Mouse (Mus musculus) induced T-regulatory cell, adult 2 months (primary cell): ENCODE results near the gene Fam207a.

Source experiments
- DNase-seq: peaks from one replicate; pipeline ENCODE4 v3.0.0-alpha.2; 2012; ENCODE audit warnings: low read depth

Fam207a gene

DNA sequence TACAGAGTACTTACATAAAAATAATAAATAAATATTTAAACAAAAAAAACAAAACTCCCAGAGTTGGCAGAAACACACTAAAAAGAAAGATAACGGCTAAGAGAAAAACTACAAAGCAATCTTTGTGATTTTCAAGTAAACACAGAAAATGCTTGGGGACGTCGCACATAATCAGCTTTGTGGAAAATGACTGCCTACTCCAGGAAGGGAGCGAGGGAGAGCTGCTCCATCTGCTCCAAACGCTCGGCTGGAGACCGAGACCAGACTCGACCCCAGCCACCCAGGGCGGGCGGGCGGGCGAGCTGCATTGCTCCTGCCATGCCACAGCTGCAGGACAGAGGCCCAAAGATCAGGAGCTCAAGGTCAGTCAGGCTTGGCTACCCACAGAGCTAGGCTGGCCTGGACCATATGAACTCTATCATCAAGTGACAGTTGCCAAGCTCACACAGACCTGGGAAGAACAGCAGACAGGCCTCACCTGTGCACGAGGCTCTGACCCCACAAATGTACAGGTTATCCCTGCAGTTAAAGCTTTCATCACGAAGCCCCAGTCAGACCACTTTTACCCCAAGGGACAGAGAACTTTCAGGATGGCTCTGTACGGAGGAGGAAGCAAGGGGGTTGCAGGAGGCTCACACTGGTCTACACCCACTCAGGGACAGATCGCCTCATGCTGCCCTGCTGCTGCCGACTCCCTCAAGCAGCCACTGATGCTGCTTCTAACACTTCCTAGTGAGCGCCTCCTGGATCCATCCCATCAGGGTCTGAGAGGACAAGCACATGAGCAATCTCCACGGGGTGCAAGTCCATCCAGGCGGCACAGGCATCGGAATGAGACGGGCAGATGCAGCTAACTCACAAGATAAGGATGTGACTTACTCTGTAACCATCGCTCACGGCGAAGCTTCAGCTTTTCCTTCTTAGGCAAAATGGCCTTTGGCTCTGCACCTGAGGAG, 12.3 kb downstream of the Fam207a start:
- no peak for DNase-seq

DNA sequence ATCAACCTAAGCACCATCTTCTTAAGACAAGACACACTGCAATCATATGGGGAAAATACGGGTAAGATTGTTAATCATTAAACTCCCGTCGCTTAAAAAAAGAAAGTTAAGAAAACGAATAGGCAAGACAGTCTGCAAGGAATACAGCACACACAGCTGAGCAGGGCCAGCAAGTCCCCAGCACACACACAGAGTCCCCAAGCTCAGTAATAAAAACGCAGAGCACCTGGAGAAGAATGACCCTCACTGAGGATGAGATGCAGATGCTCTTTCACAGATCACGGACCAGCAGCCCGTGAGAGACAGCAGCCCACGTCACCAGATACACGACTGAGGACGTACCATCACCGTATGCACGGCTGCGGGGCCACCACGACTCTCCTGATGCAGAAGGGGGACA, 14.9 kb downstream of the Fam207a start:
- DNase-seq = no peak

DNA sequence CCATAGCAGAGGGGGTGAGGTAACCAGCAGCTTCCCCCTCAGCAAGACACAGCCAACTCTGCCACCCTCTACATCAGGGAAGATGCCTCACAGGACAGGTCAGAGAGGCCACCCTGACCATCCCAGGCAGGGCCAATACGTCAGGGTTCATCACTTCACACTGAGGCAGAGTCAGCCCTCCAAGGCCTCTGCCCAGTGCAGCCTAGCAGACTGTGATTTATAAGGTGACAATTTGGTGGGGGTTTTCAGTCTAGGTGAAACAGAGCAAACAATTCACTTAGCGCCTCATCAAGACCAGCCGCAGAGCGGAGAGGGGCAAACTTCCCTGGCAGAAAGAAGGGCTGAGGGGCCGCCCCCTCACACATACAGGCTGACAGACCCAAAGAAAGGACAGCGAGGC, 17.3 kb downstream of the Fam207a start:
- DNase-seq = no peak

DNA sequence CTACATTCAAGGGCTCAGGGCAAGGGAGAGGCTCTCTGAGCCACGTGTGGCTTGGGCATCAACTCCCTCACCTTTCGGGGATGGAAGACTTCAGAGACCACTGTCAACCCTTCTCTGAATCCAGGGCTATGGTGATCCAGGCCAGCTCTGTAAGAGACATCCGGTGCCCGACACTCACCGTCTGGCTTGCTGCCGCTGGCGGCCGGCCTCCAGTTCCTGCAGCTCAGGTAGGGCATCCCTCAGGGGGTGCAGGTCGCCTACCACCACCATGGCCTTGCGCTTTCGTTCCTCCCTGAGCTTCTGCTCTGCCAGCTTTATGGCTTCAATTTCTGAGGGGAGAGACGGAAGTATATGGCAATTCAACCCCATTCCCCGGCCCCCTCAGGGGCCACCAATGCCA, 18.4 kb downstream of the Fam207a start:
- no peak for DNase-seq

DNA sequence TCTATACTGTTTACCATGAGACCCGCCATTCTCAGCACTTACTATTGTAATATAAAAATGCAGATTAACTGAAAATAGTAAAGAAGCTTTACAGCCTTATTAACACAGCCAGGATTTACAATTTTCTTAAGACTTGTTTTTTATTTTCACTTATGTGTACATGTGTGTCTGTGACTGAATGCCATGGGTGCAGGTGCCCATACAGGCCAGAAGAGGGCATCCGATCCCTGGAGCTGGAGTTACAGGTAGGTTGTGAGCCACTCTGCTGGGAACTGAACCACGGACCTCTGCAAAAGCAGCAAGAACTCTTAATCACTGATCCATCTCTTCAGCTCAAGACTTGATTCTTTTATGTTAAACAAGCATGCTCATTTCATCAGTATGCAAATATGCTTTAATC, 22.7 kb downstream of the Fam207a start:
- DNase-seq = no peak

DNA sequence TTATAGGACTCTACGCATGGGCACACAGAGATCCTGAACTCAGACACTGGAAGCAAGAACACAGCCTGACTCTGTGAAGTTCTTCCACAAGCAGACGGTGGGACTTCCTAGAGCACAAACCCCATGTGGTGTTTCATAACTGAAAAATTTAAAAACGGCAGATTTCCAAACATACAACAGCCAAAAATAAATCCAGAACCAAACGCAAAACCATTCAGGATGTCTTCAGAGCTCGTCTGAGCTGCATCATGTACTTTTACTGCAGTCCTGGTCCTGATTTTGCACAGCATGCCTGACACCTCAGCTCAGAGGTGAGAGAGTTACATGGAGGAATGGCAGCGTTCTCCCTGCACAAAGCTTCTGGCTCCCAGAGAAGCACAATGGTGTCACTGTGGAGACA, 24.0 kb downstream of the Fam207a start:
- DNase-seq = no peak

DNA sequence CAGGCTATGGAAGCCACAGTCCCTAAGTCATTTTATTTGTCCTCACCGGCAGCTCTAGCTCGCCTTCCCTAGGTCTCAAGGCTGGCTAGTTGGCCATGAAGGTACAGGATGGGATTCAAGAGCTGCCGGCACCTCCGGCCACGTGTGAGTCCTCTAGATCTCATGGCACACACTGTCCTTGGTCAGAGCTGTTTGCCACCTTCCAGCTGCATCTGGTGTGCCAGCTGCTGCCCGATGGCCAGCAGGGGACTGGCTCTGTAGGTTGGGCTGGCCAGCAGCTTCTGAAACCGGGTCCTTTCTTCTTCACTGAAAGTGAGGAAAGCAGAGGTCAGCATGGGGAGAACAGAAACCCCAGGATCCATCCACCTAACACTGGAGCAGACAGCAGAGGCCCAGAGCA, 27.4 kb downstream of the Fam207a start:
- DNase-seq = no peak

DNA sequence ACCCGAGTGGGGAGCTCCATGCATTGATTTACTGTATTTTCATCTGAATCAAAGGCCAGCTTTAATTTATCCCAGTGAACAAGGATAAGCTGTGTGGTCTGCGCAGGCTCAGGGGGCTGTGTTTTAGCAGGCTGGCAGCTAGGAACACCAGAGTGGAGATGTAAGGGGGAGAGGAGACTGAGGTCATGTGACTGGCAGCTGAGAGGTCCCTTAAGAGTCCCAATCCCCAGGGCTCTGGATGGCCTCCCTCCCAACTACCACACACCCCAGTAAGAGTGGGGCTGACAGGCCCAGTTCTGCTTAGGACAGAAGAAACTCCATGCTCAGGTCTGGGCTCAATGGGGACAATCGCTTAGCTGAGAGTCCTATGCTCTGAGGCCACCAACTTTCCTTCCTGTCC, 29.8 kb downstream of the Fam207a start:
- no peak for DNase-seq

DNA sequence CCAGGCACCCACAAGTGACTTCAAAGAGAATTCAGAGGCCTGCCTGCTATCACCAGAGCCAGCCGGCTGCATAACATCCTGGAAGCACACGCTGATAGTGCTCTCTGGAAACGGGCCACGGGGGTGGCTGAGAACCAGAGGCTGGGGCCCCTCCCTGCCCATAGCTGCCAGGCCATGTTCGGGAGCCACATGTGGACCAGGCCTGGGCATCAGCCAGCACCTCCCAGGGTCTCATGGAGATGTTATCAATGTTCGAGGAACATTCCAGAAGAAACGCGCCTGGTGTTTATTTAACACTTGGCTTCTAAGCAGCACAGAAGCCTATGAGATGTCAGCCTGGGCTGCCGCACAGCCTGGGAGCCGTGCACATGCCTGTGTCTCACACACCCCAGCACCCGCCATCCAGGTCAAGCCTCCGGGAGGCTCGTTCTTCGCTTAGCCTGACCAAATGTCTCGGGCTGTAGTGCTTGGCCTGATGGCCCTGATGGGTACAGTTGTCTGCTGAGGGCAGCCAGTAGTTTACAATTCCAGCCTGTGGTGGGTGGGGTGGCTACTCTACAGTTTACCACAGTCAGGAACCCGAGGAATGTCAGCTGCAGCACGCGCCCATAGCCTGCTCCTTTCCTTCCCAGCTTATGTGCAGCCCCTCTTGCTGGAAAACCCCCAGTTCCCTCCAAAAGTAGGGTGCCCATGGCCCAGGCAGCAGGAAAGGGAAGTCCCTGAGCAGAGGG, 31.2 kb downstream of the Fam207a start:
- DNase-seq = no peak

DNA sequence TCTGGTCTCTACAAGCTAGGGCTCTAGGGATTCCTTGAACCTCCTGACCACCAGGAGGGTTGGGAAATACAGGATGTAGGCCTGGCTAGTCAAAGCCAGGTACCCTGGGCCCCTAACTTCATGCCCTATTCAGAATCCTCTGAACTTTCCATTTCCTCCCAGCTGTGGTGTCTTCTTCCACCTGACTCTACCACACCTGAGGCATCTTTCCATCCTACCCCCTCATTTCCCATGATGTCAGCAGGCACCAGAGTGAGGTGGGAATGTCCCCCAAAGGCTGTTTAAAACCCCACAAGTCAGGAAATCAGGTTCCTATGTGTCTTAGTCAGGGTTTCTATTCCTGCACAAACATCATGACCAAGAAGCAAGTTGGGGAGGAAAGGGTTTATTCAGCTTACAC, 33.8 kb downstream of the Fam207a start:
- peak; percentile 31 for DNase-seq

DNA sequence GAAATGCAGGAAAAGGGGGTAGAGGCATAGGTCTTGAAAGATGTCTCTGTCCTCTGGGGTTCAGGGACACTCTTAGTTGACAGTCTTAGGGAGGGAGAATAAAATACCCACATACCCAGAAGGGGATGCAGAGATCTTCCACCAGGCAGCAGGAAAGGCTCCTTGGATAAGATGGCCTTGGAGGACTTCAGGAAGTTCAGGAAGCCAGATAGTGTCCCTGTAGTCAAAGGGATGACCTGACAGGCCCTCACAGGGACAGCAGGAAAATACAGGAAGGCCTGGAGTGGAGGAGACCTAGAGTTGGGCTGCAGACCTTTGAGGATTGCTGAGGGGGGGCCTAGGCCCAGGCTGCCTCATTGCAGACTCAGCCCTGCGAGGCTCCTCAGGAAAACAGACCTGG, 35.6 kb downstream of the Fam207a start:
- no peak for DNase-seq

DNA sequence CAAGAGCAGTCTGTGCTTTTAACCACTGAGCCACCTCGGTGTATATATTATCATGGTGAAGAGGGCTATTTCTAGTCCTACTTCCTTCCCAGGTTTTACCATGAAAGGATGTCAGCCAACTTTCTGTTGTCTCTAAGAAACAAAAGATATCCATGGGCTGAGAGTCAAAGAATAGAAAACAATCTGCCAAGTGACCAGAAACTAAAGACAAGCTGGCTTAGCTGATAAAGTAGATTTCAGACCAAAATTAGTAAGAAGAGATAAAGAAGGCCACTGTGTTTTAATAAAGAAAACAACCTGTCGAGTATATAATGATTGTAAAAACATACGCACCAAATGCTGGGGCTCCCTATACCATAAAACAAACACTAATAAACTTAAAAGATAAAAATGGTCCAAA, 38.7 kb downstream of the Fam207a start:
- no peak for DNase-seq

DNA sequence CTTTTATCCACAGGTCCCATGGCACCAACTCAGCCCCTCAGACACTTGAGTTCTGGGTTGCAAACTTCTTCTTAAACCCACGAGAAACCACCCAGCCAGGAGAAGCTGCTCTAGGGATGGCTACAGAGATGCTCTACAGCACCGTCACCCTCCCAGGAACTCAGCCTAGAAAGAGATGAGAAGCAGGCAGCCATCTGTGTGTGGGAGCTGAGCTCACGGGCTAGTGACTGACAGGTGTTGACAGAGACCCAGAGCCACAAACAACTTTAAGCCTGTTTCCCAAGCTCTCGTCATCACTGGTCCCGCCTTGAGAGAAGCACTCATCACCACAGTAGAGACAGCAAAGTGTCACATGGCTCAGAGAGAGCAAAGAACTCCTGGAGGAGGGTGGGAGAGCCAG, 43.4 kb downstream of the Fam207a start:
- no peak for DNase-seq

DNA sequence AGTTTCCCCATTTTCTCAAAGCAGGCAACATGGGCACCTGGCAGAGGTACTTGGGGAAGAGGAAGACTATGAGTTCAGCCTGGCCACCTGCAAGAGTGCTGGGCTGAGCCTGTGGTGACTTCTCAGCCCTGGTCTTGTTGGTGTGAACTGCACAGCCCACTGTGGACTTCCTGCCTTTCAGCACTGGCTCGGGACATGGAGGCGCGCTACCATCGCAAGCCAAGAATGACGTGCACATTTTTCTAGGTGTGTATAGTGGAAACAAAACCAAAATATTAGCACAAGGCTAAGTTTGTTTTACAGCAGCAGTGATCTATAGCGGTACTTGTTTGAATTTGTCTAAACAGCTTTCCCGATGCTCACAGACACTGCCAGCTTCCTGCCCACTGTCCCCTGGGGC, 44.1 kb downstream of the Fam207a start:
- no peak for DNase-seq

DNA sequence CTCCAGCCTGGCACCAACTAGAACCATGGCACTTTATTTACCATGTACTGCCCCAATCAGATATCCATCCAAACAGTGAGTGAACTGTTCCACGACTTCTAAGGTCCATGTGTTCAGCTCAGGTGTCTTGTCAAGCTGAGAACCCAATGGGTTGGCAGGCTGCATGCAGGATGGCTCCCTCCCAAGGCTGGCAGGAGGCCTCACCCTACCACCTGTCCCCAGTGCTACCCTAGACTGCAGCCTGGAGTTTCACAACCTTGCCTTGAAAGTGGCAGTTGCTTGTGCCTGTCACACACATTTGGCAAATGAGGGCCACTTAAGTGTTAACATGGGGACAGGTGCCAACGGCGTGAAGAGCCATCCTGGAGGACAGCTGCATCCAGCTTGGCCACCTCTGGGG, 44.8 kb downstream of the Fam207a start:
- DNase-seq = no peak

DNA sequence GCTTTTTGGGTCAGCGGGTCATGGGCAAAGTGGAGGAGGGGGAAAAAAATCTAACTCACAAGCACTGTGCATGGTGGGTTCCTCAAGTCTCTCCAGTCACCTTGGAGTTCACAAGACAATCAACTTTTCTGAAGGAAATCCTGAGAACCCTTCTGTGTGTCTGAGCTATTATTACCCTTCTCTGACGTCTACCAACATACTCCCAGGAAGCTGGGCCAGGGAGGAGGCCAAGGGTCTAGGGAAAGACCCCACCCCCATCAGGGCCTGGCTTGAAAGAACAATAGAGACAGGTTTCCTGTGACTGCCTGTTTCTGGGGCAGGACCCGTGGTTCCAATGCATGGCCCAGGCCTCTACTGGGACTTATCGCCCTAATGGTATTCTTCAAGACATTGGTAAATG, 46.9 kb downstream of the Fam207a start:
- DNase-seq = no peak

DNA sequence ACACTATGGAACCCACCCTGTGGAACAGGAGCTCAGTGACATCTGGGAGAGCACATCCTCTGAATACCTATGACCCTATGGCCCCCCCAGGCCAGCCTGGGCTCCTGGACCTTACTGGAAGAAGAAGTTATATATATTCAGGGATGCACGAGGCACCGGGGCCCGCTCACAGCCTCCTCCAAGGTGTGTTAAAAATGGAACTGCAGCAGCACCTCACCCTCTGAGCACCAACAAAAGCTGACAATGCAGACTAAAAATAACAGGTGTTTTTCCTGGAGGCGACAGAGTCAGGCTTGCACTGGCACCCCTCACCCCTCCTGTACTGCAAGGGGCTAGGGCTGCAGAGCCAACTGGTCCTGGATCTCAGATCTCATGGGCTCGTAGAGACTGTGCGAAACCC, 48.2 kb downstream of the Fam207a start:
- DNase-seq = no peak

DNA sequence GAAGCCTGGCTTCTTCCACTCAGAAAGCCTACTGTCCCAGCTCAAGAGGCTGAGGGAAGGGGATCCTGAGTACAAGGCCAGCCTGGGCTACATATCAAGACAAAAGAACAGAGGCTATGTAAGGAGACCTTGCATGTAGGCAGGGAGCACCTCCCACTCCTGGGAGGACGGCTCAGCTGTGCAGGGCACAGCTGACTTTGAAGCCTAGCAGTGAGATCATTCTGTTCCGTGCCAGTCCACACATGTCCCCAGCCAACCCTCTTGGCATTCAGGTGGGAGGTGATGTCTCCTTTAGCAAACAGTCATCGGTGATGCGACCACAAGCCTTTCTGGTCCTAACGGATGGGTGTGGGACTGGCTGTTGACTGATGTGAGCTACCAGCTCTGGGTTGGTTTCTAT, 49.7 kb downstream of the Fam207a start:
- no peak for DNase-seq

DNA sequence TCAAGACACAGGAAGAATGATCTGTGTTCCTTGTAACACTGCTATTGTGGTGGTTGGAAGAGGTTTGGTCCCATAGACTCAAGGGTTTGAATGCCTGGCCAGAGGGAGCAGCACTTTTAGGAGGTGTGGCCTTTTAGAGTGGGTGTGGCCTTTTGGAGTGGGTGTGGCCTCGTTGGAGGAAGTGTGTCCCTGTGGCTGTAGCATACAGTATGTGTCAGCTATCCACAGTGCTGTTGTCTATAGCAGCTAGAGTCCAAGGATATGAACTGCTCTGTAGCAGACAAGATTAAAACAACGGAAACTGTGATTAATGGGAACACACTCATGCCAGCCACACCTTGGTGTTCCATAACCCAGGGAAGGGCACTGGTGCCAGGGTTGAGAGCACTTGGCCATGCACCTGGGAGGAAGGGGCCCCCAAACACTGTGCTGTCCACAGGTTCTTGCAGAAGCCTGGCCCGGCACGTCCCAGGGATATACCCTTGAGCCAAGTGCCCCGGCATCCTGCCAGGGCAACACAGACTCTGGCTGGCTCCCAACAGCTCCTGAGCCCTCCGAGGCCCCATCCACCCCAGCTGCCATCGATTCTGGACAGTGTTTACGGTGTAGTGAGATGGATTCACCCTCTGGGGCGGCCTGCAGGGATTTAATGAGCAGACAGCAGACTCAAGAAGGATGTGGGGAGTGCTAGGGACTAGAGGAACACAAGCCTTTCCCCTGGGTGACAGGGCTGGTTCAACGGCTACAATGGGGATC, 51.2 kb downstream of the Fam207a start:
- DNase-seq = peak; percentile 27

DNA sequence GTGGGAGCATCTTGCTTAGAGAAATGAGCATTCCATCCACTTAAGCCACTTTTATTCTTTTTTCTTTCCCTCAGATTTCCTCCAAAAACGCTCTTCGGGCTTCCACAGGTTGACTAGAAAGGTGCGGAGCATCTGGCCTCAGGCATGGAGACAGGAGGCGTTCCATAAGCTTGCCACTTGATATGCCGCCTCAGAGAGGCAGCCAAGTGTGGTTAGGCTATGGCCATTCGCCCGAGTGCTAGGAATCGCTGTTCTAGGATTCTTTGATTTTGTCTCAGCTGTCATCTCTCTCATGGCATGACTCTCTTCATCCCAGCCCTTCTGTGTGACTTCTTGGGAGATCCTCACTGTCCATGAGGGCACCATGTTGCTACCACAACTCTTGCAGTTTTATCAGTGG, 54.4 kb downstream of the Fam207a start:
- DNase-seq = no peak

DNA sequence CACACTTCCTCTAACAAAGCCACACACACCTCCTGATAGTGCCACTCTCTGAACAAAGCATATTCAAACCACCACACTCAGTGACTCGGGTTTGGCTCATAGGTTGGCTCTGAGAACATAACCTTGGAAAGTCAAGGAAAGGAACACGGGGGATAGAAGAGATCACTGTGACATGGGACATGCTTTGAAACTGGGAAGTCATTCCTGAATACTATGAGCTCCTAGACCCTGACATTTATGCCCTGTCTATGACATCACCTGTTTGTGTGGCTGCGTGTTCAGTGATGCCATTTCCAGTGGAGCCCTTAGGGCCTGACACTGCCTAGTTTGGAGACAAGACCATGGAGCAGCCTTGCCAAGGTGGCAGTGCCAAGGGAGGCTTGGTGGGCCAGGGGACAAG, 57.9 kb downstream of the Fam207a start:
- DNase-seq = no peak

DNA sequence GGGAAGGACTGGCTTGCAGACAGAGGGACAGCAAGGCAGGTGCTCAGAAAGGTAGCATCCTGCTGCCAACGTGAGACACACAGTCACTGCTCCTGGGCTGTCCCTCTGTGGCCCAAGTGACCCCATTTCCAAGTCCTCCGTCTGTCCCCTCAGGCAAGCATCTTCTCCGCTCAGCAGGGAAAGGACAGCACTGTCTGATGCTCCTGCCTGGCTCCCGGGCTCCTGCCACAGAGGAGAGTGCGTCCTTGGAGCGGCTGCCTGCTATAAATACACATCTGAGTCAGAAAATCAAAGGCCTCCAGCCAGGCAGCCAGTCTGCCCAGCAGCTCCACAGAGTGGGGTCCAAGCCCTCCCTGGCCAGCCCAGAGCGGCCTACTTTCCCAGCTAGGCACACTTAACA, 59.1 kb downstream of the Fam207a start:
- no peak for DNase-seq
